Mouse (Mus musculus): Measurements from ENCODE around the gene Ccdc71. TPM values are rescaled to one million over a fixed set of nuclear protein-coding genes. Genes with fewer than 3 reads are reported as not detected.

Ccdc71 gene
- polyA plus RNA-seq (2016; fragmentation: Nextera tagmentation; extraction: Ambion mirVana) = 56.1 and 56.9 TPM in 2 replicates

DNA sequence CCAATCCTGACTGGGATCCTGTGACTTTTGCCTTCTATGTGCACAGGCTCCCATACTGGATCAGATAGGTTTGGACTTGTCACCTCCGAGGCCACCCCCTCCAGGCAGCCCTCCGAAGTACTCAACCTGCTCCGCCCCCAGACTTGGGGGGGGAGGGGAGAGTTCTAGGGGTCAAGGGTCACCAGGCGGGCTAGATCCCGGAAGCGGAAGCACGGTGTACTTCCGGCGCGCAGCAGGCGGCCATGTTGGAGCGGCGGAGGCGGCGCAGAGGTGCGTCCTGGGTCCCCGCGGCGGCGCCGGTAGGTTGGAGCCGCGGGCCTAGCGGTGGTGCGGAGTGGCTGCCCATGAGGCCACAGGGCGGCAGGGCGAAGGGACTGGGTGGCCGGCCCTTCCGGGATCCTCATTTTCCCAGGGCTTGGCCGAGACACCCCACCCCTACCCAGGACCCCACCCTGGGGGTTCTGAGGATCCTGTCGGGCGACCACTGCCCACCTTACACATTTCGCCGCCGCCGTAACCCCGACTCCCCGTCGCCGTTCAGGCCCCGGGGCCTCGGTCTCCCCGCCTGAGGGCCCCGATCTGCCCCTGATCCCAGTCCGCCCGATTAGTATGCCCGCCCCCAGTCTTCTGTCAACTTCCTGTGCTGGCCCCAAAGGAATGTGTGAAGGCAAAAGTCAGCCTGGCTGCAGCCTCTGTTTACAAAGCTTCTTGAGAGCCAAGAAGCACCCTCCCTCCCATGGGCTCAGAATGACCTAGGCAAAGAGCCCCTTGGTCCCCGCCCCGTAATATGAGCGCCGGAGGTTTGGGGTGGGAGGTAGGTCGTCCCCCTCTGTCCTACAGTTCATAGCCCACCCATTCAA is at the start of gene Ccdc71:
Ccdc71 (plus strand) TSS at position 209 of the 860 bp plus-strand sequence.
- Histone ChIP-seq H3K36me3 (peaks cover 37% of the 10 kb centered on the region), H3K27me3 (ENCODE audit: insufficient read depth, poor library complexity, severe bottlenecking) (peaks cover 6% of the 10 kb centered on the region; the same call in 1 of the 2 replicates), H3K9me3 (no peaks in the 10 kb centered on the region), H3K27ac (peak within 1 kb of the TSS; percentile 96), H3K4me1 (replicated peaks) (peaks cover 21% of the 10 kb centered on the region), H3K4me3 (peak within 1 kb of the TSS; percentile 98)
- DNase-seq (ENCODE audit: low spot score) = peak; percentile 87
- 1% methylated on average over 52 of the region's 52 CpGs for WGBS

DNA sequence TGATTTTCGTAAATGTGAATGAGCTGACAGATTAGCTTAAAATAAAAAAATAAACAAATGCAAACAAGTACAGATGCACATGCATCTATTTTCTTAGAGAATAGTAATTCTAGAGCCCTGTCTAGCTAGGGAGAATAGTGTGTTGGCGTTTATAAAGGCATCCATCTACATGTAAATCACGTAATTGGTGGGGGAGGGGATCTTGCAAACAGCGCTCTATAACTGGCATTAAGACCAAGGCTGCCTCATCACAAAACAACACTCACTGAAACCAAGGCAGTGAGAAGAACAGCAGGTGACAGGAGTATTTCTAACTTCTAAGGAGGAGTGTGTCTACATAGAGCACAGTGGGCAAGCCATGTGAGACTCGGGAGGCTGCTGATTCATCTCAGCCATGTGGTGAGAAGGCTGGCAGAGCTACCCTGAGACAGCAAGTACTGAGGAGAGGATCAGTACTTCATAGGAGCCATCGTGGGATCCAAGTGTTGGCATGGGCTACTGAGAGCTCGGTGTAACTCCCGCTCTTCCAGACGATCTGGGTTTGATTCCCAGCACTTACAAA is 48.9 kb upstream of the Ccdc71 start:
- no peaks in the 10 kb centered on the region for H3K36me3 ChIP-seq
- H3K4me3 ChIP-seq = no peak overlapping the region
- no peak overlapping the region for H3K27ac ChIP-seq
- H3K27me3 ChIP-seq (ENCODE audit: insufficient read depth, poor library complexity, severe bottlenecking) = no peaks in the 10 kb centered on the region
- H3K9me3 ChIP-seq = no peaks in the 10 kb centered on the region
- no peak for DNase-seq (ENCODE audit: low spot score)
- WGBS = 74% methylated on average over 9 of the region's 9 CpGs
- no peaks in the 10 kb centered on the region for H3K4me1 ChIP-seq (replicated peaks)

DNA sequence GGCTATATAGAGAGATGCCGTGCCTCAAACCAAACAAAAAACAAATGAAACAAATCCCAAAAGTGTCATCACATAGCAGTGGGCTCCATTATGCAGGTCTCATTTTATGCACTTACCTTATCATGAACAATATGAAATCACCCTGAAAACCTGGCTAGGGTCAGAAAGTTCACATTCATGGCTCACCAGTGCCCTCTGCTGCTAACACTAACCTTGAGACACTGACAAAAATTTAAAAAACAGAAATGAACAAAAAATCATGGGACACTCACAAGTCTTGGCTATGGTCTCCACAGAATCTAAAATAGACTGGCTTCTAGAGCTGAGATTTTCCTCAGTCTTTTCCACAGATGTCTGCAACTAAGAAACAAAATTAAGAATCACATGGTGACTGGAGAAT is 48.1 kb upstream of the Ccdc71 start:
- no peak for DNase-seq (ENCODE audit: low spot score)
- H3K27ac ChIP-seq = no peak overlapping the region
- H3K4me3 ChIP-seq = no peak overlapping the region
- H3K36me3 ChIP-seq = no peaks in the 10 kb centered on the region
- no peaks in the 10 kb centered on the region for H3K9me3 ChIP-seq
- no peaks in the 10 kb centered on the region for H3K4me1 ChIP-seq (replicated peaks)
- WGBS = 77% methylated on average over 1 of the region's 1 CpGs
- H3K27me3 ChIP-seq (ENCODE audit: insufficient read depth, poor library complexity, severe bottlenecking) = no peaks in the 10 kb centered on the region

DNA sequence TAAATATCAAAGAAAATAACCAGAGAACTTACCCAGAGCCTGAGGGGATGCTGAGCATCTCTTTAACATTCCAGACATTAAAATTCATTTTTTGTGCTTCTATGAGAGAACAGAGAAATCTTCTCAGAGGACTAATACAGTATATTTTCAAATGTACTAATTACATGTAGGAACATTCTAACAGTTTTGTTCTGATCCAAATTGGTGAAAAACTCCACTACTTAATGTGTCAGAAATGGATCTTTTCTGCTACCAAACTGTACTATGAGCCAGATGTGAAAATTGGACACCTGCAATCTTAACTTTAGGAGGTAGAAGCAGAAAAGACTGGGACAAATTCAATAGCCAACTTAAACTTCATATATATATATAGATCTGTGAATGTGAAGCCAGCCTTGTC is 31.9 kb upstream of the Ccdc71 start, which contains the start of gene Ccdc36:
Ccdc36 (minus strand) TSS at position 101 of the 400 bp plus-strand sequence.
- Histone ChIP-seq H3K27ac (no peak within 1 kb of the TSS), H3K4me3 (no peak within 1 kb of the TSS), H3K4me1 (replicated peaks) (peaks cover 6% of the 10 kb centered on the region; the same call in 1 of the 2 replicates)

DNA sequence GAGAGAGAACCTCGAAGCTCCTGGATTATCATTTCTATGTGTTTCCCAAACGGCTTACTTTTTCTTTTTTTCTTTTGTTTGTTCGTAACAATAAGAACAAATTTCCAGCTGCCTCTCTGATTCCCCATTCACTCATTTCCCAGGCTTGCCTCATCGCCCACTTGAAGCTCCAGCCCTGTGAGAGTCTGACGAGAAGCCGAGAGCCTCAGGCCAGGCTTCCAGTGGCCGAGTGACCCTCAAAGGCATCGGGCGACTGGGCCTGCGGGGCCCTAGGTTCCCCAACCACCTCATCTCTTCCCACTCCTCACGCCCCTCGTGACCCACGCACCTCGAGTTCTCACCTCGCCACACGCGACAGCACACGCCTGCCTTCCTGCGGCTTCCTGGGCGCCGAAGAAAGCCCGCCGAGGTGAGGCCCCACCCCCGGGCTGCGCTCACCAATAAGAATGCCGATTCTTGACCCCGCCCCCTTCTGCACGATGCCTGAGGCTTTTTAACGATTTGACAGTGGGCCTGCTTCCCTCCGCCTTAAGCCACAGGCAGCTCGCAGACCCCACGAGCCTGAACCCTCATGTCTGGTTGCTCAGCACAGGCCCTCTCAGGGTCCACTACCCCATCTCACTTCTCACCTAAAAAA is 28.8 kb upstream of the Ccdc71 start:
- Histone ChIP-seq H3K4me3 (peak overlapping the region; percentile 38), H3K27me3 (ENCODE audit: insufficient read depth, poor library complexity, severe bottlenecking) (no peaks in the 10 kb centered on the region), H3K4me1 (replicated peaks) (peaks cover 14% of the 10 kb centered on the region; the same call in 1 of the 2 replicates), H3K9me3 (0 out of 2 replicates have a peak, but pooled peaks cover 3% of the 10 kb centered on the region), H3K36me3 (no peaks in the 10 kb centered on the region), H3K27ac (peak overlapping the region; percentile 62; the same call in 1 of the 2 replicates)
- peak; percentile 47 for DNase-seq (ENCODE audit: low spot score)
- WGBS = 51% methylated on average over 32 of the region's 32 CpGs

More for the DNA sequence above, 31.9 kb upstream of the Ccdc71 start, which contains the start of gene Ccdc36:
- no peaks in the 10 kb centered on the region for H3K36me3 ChIP-seq
- no peak for DNase-seq (ENCODE audit: low spot score)
- H3K9me3 ChIP-seq = no peaks in the 10 kb centered on the region
- H3K27me3 ChIP-seq (ENCODE audit: insufficient read depth, poor library complexity, severe bottlenecking) = no peaks in the 10 kb centered on the region

DNA sequence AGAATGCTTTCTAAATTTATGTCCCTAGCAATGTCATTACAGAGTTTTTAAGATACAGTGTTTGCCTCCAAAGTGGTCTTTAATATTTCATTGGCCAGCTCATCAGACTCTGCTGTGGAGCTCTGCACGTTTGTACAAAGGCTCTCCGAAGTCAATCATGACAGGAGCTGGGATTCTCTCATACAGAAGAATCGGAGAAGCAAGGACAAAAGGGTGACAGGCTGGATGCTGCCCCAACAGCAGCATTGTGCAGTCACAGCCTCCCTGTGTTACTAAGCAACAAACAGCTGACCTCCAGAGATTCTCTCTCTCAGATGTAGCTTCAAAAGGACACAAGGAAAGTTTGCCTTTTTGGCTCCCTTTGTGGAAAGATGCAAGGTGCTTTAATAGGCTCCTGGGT is 24.1 kb upstream of the Ccdc71 start, which contains the start of gene BC048562:
BC048562 (plus strand) TSS at position 301 of the 400 bp plus-strand sequence.
- Histone ChIP-seq H3K9me3 (0 out of 2 replicates have a peak, but pooled peaks cover 3% of the 10 kb centered on the region), H3K4me1 (replicated peaks) (peaks cover 18% of the 10 kb centered on the region; the same call in 1 of the 2 replicates)

DNA sequence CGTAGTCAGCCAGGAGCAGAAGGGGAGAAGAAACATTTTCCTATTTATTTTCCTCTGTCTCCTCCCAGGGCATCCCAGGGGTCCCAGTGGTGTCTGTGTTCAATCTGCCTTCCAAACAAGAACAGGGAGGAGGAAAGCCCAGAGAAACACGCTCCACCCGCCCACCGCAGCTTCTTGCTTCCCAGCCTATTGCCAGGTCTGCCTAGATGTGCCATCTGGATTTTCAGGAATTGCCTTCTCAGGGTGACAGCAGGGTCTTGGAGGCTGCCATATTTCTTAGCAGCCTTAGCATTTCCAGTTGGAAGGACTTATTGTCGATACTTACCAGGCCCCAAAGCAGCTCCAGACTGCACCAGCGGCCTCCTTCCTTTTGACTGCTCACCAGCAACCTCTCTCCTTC is 21.2 kb upstream of the Ccdc71 start:
- no peak for DNase-seq (ENCODE audit: low spot score)
- 80% methylated on average over 6 of the region's 6 CpGs for WGBS
- H3K27ac ChIP-seq = no peak overlapping the region
- peaks cover 11% of the 10 kb centered on the region; the same call in 1 of the 2 replicates for H3K4me1 ChIP-seq (replicated peaks)
- H3K9me3 ChIP-seq = 0 out of 2 replicates have a peak, but pooled peaks cover 3% of the 10 kb centered on the region
- no peak overlapping the region for H3K4me3 ChIP-seq
- H3K27me3 ChIP-seq (ENCODE audit: insufficient read depth, poor library complexity, severe bottlenecking) = no peaks in the 10 kb centered on the region
- H3K36me3 ChIP-seq = no peaks in the 10 kb centered on the region

More for the DNA sequence above, 24.1 kb upstream of the Ccdc71 start, which contains the start of gene BC048562:
- Histone ChIP-seq H3K27me3 (ENCODE audit: insufficient read depth, poor library complexity, severe bottlenecking) (no peaks in the 10 kb centered on the region), H3K27ac (no peak within 1 kb of the TSS), H3K36me3 (no peaks in the 10 kb centered on the region), H3K4me3 (no peak within 1 kb of the TSS)
- no peak for DNase-seq (ENCODE audit: low spot score)
- WGBS = 53% methylated on average over 3 of the region's 3 CpGs

DNA sequence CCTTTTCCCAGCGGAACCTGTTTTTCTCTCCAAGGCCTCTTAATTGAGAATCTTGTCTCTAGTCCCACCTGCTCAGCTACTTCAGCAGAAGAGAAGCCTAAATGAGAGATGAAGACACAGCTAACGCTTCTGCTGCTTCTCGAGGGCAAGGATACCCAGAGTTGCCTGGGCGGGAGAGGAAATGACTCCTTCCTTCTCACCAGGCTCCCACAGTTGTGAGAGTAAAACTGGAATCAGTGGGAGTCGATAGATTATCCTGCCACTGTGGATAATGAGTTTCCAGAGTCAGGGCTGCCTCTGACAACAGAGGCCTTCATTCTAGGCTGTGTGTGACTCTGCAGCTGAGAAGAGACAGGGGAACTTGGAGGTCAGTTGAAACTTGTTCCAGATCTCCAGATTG is 19.8 kb upstream of the Ccdc71 start:
- WGBS = 82% methylated on average over 5 of the region's 5 CpGs
- no peaks in the 10 kb centered on the region for H3K36me3 ChIP-seq
- H3K4me3 ChIP-seq = no peak overlapping the region
- no peak for DNase-seq (ENCODE audit: low spot score)
- H3K9me3 ChIP-seq = 0 out of 2 replicates have a peak, but pooled peaks cover 2% of the 10 kb centered on the region
- H3K27me3 ChIP-seq (ENCODE audit: insufficient read depth, poor library complexity, severe bottlenecking) = no peaks in the 10 kb centered on the region
- H3K27ac ChIP-seq = no peak overlapping the region
- H3K4me1 ChIP-seq (replicated peaks) = peaks cover 11% of the 10 kb centered on the region; the same call in 1 of the 2 replicates

DNA sequence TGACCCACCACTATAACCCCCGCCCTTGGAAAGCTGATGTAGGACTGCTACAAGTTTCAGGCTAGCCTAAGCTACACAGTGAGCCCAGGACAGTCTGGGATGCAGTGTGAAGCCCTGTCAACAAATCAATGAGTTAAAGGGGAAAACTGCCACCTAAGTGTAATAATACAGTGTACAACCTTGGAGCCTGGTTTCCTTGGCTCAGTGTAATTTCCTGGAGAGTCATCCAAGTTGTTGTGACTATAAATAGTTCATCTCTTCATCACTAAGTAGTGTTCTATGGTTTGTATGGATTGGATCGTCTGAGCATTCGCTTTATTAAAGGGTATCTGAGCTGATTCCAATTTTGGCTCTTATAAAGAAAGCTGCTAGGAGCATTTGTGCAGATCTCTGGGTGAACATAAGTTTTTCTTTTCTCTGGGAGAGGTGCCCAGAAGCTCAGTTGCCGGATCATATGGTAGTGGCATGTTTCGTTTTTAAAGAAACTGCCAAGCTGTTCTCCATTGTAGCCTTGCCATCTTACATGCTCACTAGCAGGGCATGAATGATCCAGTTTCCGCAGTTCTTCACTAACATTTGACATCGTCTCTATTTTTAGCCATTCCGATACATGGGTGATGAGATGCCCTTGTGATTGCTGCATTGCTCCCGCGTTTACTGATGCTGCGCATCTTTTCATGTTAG is 18.9 kb upstream of the Ccdc71 start:
- Histone ChIP-seq H3K4me3 (no peak overlapping the region), H3K27me3 (ENCODE audit: insufficient read depth, poor library complexity, severe bottlenecking) (no peaks in the 10 kb centered on the region), H3K4me1 (replicated peaks) (peaks cover 5% of the 10 kb centered on the region; the same call in 1 of the 2 replicates), H3K36me3 (no peaks in the 10 kb centered on the region), H3K27ac (no peak overlapping the region), H3K9me3 (no peaks in the 10 kb centered on the region)
- no peak for DNase-seq (ENCODE audit: low spot score)
- WGBS = 92% methylated on average over 11 of the region's 11 CpGs

DNA sequence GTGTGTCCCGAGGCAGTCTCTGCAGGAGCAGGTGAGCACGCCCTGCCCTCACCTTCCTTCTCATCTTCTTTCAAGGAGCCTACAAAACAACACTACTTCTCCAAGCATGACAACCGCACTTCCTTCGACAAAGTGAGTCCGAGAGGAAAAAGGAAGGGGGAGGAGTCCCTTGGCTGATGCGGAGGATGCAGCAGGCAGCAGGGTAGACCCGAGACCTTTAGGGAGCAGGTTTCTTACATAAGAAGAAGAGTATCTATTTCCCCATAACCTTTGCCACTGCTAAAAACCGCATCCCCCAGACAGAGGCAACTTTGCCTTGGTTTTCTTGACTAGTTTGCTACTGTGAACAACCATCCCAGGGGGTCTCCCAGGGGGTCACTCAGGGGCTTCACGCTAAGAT is 15.2 kb upstream of the Ccdc71 start:
- no peaks in the 10 kb centered on the region for H3K27me3 ChIP-seq (ENCODE audit: insufficient read depth, poor library complexity, severe bottlenecking)
- H3K4me3 ChIP-seq = no peak overlapping the region
- no peaks in the 10 kb centered on the region for H3K9me3 ChIP-seq
- 68% methylated on average over 9 of the region's 9 CpGs for WGBS
- no peak for DNase-seq (ENCODE audit: low spot score)
- peaks cover 19% of the 10 kb centered on the region for H3K36me3 ChIP-seq
- H3K27ac ChIP-seq = no peak overlapping the region
- H3K4me1 ChIP-seq (replicated peaks) = peaks cover 21% of the 10 kb centered on the region

DNA sequence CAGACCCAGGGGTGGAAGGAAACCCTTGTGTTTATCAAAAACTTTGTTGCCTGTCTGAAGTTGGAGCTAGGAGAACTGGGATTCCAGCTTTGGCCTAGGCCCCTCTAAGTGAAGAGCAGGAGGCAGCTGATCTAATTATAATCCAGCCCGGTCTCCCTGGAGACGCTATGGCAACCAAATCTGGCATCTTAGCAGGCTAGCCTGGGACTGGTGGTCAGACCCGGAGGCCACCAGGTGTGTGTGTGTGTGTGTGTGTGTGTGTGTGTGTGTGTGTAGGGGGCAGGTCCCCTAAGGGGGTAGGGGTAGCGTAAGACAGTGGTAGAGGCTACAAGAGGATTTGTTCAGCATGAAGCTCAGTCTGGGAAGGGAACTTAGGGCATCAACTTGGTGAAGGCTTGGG is 10.5 kb upstream of the Ccdc71 start:
- peak overlapping the region; percentile 87 for H3K27ac ChIP-seq
- no peaks in the 10 kb centered on the region for H3K9me3 ChIP-seq
- H3K36me3 ChIP-seq = peaks cover 19% of the 10 kb centered on the region
- H3K27me3 ChIP-seq (ENCODE audit: insufficient read depth, poor library complexity, severe bottlenecking) = peaks cover 12% of the 10 kb centered on the region
- DNase-seq (ENCODE audit: low spot score) = peak; percentile 88
- 37% methylated on average over 4 of the region's 4 CpGs for WGBS
- peaks cover 53% of the 10 kb centered on the region for H3K4me1 ChIP-seq (replicated peaks)
- peak overlapping the region; percentile 65 for H3K4me3 ChIP-seq
